Mouse (Mus musculus) stomach, postnatal 0 days (tissue): Measurements from ENCODE around the gene Sptbn2.

Experiments used
- CTCF ChIP-seq: IDR thresholded peaks from 2 replicates; pipeline ENCODE4 v1.5.1; 2016; ENCODE audit warnings: antibody characterized with exemption, low read depth, mild to moderate bottlenecking, moderate library complexity
- EP300 ChIP-seq: optimal IDR thresholded peaks from 2 replicates; pipeline ENCODE3; 2016; ENCODE audit warnings: antibody characterized with exemption

DNA sequence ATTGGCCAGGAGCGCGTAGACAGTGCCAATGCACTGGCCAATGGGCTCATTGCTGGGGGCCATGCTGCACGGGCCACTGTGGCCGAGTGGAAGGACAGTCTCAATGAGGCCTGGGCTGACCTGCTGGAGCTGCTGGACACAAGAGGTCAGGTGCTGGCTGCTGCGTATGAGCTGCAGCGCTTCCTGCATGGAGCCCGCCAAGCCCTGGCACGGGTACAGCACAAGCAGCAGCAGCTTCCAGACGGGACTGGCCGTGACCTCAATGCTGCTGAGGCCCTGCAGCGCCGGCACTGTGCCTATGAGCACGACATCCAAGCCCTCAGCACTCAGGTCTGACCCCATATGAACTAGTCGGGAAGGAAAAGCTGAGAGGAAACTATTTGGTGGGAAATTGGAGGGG lies 35.6 kb downstream of the Sptbn2 start:
- TF ChIP-seq EP300 (no peak), CTCF (no peak)
